Mouse (Mus musculus): ENCODE data around the gene Fbxo24.

Fbxo24 gene

DNA sequence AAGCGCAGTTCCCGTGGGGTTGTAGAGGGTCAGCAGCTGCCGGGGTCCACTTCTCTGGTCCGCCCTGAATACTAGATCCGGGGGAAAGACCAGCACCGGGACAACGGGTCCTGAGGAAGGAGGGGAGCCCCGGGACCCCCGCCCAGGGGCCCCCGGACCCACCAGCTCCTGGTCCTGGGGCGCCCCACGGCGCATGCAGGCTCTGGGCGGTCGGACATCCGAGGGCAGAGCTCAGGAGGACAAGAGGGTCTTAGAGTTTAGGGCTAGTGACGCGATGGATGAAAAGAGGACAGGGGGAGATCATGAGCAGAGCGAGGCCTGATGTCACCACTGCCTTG is 28.6 kb downstream of the Fbxo24 start:
- DNase-seq = no peak

DNA sequence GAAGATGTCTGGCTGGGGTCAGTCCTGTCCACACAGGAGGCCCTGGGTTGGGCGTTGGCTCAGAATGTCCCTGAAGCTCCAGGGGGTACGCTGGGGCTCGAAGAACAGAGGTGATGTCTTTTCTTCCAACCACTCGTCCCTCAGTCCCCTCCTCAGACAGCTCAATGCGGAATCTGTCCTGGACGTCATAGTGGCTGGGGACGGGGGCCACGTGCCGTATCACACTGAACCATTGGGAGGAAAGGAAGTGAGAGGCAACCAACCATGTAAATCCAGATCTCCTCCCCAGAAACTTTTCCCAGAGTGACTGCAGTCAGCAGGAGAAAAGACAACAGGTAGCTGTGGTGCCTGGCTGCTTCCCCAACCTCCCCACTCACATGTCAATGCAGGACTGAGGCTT is 29.2 kb downstream of the Fbxo24 start:
- DNase-seq = no peak

DNA sequence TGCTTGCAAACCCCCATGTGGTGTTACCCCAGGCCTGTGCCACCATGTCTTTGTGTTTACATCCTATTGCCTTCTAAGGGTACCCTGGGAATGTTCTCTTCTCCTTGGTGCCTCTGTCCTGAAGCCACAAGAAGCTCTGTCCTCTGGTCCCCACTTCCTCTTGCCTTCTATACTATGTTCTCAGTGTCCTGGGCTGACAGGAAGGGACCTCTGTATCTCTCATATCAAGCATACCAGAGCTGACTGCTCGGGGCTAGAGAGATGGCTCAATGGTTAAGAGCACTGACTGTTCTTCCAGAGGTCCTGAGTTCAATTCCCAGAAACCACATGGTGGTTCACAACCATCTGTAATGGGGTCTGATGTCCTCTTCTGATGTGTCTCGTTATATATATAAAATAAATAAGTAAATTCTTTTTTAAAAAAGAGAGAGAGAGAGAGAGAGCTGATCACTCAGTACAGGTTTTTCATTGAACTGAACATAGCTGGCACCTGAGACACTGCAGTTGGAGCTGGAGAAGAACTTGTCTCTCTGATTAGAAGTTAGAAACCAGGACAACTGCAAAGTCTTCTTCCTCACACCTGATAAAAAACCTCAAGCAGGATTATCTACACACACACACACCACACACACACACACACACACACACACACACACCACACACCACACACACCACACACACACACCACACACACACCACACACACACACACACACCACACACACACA is 30.5 kb downstream of the Fbxo24 start:
- DNase-seq = no peak

DNA sequence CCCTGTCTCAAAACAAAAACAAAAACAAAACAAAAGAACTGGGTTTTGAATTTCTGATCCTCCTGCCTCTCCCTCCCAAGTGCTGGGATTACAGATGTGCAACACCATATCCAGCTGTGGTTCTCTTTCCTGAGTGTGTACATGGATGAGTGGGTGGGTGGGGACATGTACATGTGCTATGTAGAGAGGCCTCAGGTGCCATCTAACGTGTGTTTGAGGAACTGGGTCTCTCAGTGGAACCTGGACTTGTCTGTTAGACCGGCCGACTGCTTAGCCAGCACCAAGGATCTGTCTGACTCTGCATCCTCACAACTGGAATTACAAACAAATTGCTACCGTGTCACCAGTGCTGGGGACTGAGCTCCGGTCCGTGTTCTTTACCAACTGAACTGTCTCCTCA is 31.2 kb downstream of the Fbxo24 start:
- no peak for DNase-seq

DNA sequence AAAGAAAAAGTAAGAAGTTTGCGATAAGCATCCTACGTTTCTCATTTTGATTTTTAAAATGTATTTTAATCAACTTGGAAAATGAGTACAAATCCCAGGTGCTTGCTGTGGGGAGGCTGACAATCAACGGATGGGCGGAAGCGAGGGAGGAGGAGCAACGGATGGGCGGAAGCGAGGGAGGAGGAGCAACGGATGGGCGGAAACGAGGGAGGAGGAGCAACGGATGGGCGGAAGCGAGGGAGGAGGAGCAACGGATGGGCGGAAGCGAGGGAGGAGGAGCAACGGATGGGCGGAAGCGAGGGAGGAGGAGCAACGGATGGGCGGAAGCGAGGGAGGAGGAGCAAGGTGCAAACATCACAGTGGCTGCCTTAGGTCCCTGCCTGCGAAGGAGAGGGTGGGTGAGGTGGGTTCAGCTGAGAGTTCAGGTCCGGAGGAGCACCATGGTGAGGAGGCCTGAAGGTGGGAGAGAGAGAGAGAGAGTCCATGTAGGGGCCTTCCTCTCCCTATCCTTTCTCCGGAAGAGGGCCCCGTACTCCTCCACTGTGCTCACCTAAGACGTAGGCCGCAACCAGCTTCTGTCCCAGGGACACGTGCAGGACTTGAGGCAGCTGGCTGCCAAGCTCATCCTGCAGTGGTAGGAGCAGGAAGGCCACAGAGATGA is 32.1 kb downstream of the Fbxo24 start:
- DNase-seq = peak; percentile 16

DNA sequence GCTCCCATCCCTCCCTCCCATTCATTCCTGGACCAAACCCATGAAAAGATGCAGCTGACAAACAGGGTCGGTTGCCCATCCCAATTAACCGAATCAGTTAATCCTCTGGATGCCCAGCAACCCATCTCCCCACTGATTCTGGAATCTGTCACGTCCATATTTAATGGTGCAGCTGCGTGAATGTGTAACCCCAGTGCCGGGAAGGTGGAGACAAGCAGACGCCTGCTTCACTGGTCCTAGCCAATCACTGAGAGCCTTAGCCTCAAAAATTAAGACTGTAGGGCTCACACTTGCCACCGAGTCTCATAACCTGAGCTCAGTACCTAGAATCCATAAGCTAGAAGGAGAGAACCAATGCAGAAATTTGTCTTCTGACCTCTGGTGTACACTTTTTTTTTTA is 32.9 kb downstream of the Fbxo24 start:
- DNase-seq = peak; percentile 44

DNA sequence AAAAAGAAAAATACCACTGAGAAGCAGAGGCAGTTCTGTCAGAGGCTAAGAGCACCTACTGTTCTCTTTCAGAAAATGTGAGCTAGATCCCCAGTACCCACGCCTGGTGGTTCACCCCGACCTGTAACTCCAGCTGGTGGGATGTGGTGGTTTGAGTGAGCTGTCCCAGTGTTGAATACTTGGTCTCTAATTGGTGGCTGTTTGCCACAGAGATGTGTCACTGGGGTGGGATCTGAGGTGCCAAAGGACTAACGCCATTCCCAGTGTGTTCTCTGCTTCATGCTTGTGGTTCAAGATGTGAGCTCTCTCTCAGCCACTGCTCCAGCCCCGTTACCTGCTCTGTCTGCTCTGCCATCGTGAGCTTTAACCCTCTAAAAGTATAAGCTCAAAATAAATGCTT is 38.3 kb downstream of the Fbxo24 start:
- no peak for DNase-seq

DNA sequence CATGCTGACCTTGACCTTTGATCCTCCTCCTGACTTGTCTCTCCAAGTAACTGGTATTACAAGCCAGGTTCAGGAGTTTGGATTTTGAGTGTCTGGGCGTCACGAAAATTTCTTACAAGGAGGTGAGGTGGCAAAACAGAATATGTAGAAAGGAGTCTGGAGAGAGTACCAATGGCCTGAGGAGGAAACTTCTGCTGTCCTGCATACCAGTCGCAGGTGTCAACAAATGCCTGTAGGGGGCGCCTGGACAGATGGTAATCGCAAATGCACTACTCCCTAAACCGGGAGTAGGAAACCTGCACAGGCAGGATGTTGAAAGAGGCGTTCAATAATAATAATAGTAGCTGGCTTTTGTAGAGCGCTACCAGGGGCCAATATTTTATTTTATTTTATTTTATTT is 43.8 kb downstream of the Fbxo24 start:
- peak; percentile 76 for DNase-seq

DNA sequence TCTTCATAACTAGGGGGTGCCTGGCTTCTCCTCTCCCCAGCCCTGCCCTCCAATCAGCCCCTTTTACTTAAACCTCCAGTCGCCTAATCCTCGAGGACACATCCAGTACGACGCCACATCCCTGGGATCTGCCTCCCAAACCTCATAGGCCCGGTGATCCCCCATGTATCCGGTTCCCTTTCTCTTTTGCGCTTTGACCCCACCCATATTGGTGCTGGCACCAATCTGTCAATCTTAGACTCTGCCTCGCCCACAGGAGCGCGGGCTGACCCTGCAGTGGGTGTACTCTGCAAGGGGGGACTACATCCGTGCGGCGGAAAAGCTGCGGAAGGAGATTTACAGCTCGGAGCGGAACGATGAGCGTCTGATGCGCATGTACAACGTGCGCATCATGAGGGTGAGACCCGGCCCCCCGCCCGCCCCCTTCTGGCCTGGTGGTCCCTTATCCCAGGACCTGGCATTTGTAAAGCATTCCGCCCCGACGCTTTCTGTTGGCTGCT is 45.1 kb downstream of the Fbxo24 start:
- peak; percentile 88 for DNase-seq

DNA sequence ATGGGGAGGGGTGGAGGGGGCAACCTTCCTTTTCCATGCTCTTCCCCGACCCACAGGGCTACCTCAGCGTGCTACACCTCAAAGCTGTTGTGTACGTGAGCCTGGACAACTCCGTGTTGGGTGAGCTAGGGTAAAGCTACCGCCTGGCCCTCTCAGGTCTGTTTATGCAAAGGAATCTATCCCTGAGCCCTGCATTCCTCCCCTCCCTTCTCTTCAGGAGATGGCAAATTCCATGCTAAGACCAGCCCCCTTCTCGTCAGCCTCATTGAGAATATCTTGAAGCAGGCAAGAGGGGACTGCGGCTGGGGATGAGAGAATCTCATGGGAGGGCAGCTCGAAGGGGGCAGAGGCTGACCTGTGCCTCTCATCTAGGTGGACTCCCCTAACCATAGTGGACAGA is 46.1 kb downstream of the Fbxo24 start:
- peak; percentile 11 for DNase-seq

DNA sequence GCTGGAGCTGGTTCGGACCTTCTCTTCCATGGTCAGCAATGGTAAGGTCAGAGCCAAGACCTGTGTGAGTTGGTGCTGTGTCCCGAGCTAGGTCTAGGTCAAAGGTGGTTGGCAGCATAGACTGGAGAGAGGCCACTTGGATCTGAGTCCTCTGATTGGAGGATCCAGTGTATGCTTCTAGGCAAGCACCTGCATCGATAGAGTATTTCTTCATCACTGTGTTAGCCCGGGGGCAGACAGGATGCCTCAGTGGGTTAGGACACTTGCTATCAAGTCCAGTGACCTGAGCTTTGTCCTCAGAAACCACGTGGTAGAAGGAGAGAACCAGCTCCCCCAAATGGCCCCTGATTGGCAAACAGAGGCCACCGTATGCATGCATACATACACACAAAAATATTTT is 48.6 kb downstream of the Fbxo24 start:
- DNase-seq = no peak

DNA sequence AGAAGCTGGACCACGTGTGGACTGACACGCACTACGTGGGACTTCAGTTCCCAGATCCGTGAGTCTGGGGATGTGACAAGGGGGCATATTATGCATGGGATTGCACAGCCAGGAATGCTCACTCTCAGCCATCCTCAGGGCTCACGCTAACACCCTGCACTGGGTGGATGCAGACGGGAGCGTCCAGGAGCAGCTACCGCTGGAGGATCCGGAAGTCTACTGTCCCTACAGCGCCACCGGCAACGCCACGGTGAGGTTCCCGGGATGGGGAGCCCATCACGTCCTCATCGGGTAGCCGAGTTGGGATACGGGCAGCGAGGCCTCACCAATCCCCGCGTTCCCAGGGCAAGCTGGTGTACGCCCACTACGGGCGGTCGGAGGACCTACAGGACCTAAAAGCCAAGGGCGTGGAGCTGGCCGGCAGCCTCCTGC is 54.3 kb downstream of the Fbxo24 start:
- DNase-seq = peak; percentile 66

DNA sequence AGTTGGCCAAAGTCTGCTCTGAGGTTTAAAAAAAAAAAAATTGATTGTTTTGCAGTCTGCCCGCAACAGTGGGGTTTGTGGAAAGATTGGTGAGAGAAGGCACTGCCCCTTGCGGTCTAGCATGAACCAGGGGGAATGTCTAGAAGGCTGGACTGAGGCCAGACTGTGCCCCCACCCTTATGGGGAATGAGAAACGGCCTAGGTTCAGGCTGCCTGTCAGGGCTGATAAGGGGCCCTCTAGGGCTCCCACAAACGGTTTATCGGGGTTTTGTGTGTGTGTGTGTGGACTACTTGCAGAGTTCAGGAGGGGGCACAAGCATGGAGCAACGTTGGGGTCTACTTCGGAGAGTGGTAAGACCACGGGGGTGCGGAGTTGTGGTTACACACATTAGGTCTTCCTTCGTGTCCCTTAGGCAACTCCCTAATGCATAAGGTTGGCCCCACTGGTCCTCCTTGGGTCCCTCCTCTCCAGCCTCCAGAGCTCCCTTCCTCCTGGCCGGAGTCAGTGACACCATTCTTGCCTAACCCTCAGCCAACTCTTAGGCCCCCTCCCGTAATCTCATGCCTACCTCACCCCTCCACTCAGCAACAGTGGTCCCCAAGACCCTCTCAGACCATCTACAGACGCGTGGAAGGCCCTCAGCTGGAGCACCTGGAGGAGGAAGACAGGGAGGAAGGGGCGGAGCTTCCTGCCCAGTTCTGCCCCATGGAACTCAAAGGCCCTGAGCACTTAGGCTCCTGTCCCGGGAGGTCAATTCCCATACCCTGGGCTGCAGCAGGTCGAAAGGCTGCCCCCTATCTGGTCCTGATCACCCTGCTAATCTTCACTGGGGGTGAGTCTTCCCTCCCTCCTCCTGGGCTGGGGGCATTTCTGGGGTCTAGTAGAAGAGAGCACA is 57.9 kb downstream of the Fbxo24 start:
- no peak for DNase-seq

DNA sequence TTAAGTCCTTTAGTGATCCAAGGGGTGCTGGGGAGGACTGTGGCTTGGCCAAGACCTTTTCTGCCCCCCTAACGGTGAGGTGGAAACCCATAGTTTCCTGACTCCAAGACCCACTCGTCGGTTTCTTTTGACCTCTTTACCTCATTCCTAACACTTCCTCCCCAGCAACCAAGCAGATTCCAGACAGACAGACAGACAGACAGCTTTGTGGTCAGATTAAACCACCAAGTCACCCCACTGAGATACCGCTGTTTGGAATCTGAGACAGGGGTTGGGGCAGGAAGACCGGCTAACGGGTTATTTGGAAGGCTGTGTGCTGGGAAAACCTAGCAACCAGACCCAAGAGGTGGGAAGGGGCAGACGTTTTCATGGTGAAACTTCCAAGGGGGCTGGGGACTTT is 58.6 kb downstream of the Fbxo24 start:
- DNase-seq = no peak

DNA sequence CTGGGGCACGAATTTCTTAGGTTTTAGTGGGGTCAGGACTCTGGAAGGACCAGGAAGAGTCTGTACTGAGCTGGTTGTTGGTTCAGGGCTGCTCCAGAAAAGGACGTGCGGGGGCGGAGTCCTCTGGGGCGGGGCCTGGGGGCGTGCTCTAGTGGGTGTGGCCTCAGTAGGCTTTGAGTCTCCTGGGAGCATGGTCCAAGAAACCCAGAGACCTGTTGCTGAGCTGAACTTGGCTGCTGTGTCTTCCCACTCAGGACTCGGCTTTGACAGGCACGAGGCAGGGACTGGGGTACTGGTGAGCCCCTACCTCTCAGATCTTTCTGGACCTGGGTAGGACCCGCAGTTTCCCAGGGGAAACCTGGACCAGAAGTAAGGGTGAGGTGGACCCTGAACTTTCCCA is 59.1 kb downstream of the Fbxo24 start, which contains the start of gene Tfr2:
Tfr2 (plus strand) TSS at position 176 of the 400 bp plus-strand sequence.
- peak; percentile 23 for DNase-seq

DNA sequence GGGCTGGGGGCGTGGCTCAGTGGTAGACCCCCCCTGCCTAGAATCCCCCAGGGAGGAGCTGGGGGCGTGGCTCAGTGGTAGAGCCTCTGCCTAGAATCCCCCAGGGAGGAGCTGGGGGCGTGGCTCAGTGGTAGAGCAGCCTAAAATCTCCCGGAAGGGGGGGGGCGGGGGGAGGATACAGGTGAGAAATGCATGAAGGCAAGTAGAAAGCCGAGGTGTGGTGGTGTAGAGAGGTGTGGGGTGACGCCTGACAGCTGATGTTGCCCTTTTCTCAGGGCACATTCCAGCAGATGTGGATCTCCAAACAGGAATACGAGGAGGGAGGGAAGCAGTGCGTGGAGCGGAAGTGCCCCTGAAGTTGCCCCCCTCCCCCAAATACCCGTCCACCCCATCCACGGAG is 59.8 kb downstream of the Fbxo24 start:
- DNase-seq = no peak

DNA sequence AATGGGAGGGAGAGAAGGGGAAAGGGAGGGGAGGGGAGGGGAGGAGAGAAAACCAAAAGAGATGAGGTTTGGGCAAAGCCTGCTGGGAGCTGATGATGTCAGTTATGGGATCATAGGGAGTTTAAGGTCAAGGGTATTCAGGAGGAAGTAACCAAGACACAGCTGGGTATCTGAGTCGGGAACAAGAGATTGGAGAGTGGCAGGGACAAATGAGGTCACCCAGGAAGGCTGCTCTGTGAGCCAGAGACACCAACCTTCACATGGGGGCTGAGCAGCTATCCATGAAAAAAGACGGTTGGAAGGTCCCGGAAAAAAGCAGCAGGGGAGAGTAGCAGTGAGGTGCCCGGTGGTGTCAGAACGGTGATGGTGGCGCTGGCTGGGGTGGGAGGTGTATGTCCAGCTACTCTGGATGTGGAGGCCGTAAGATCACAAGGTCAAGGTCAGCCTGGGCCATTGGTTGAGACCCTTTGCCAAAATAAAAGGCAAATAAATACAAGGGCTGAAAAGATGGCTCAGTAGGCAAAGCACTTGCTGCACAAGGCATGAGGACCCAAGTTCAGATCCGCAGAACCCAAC is 60.5 kb downstream of the Fbxo24 start:
- DNase-seq = peak; percentile 48

DNA sequence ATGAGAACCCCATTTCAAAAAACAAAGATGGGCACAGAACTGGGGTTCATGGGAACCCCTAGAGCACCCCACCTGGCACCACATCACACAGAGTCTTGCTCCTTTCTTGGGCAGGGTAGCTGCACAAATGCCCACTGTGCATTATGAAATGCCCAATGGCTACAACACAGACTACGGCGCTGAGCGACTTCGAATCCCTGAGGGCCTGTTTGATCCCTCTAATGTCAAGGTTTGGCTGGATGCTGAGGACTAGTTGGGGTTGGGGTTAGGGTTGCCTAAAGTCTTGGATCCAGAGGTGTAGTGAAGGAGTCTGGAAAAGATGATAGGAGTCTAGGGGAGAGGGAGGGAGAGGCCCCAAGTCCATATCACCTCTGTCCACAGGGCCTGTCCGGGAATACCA is 62.4 kb downstream of the Fbxo24 start:
- no peak for DNase-seq

DNA sequence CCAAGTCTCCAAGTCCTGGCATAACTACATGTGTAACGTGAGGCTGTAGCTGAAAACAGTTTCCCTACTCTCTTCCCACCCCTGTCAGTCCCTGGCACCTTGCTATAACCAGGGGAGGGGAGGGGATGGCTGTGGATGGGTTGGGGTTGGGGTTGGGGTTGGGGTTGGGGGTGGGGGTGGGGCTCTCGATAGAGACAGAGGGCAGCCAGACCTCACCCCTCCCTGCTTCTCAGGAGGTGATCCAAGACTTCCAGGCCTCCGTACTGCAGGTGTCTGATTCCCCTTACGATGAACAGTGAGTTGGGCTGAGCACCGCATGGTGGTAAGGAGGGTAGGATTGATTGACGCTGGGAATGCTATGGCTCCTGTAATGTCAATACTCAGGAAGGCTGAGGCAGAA is 63.1 kb downstream of the Fbxo24 start:
- no peak for DNase-seq

DNA sequence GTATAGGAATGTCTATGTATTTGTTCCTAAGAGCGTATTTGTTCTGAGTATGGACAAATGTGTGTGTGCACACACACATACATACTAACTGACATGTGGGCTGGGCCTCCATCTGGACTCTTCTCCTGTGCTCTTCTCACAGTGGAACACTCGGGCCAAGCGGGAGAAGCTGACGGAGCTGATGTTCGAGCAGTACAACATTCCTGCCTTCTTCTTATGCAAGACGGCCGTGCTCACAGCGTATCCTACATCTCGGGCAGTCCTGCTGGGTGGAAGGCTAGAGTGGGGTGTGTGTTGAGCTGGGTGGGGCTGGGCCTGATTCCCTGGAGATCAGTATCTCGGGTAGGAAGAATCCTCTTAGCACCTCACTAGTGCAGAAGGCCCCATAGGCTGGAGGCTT is 65.8 kb downstream of the Fbxo24 start:
- no peak for DNase-seq

Data from retina, postnatal 1 day (tissue).